Mouse (Mus musculus): Measurements from ENCODE around the gene Pkdrej. TPM values are rescaled to one million over a fixed set of nuclear protein-coding genes. Genes with fewer than 3 reads are reported as not detected.

Gene Pkdrej
- total RNA-seq (2023) = not detected

GRCm38 (mm10) chr15:85821203-85822010 lies at the start of gene Pkdrej:
Gene Pkdrej (minus strand): TSS chr15:85821734.

GRCm38 (mm10) chr15:85859490-85860031 lies 38.0 kb upstream of the Pkdrej start, which contains the start of gene Gtse1:
Gene Gtse1 (plus strand): TSS chr15:85859745.

GRCm38 (mm10) chr15:85831954-85832590 lies 10.5 kb upstream of the Pkdrej start, which contains the start of gene Ttc38:
Gene Ttc38 (plus strand): TSS chr15:85832306.

GRCm38 (mm10) chr15:85811535-85812277 lies 9.8 kb downstream of the Pkdrej start, which contains the start of gene Cdpf1:
Gene Cdpf1 (minus strand): TSS chr15:85811697.

Other genes starting within 250 kb of the Pkdrej start
- not detected for gene Wnt7b, start 239.3 kb downstream of the Pkdrej start, total RNA-seq (2023)
- not detected for gene Ppara, start 86.8 kb downstream of the Pkdrej start, total RNA-seq (2023)
- gene Cdpf1, start 10.0 kb downstream of the Pkdrej start, total RNA-seq (2023) = 10 to 100 TPM; 14.8 to 16.3 TPM
- gene Ttc38, start 10.6 kb upstream of the Pkdrej start, total RNA-seq (2023) = 10 to 100 TPM; 18.2 to 20.0 TPM
- gene Gtse1, start 38.0 kb upstream of the Pkdrej start, total RNA-seq (2023) = 1 to 10 TPM; 2.1 to 2.4 TPM
- gene Trmu, start 57.6 kb upstream of the Pkdrej start, total RNA-seq (2023) = 10 to 100 TPM; 31.1 to 59.0 TPM
- gene Celsr1, start 212.0 kb upstream of the Pkdrej start, total RNA-seq (2023) = under 1 TPM; 0.29 to 0.74 TPM
- 10 to 100 TPM; 56.4 to 56.6 TPM for gene Gramd4, start 236.0 kb upstream of the Pkdrej start, total RNA-seq (2023)

Measured in B cell, adult 67 days (primary cell).